Mouse (Mus musculus) kidney, adult 2 months (tissue): ENCODE measurements around the gene Fam160a1. TPM values are rescaled to one million over a fixed set of nuclear protein-coding genes. Genes with fewer than 3 reads are reported as not detected.
A peak's percentile ranks its signal among the peaks of the same experiment; 100 is the strongest.

Experiments
- DNase-seq: peaks from one replicate; pipeline ENCODE4 v3.0.0; 2021
- H3K27ac ChIP-seq: fragments of 200-500 bp; 2 replicates; pipeline ENCODE4 v1.5.1; 2012; ENCODE audit warnings: low read depth, low read length, control low read depth, inconsistent platforms; ENCODE audit not compliant: insufficient read depth
- H3K27me3 ChIP-seq: fragments of 200-500 bp; replicated peaks from 2 replicates; pipeline ENCODE4 v1.6.1; 2012; ENCODE audit warnings: mild to moderate bottlenecking, moderate library complexity, low read length, inconsistent platforms; ENCODE audit not compliant: control insufficient read depth, insufficient read depth
- H3K36me3 ChIP-seq: fragments of 200-500 bp; 2 replicates; pipeline ENCODE4 v1.6.1; 2012; ENCODE audit warnings: mild to moderate bottlenecking, moderate library complexity, low read length, inconsistent platforms; ENCODE audit not compliant: control insufficient read depth, insufficient read depth
- H3K4me1 ChIP-seq: fragments of 200-500 bp; 2 replicates; pipeline ENCODE4 v1.6.1; 2011; ENCODE audit warnings: low read length; ENCODE audit not compliant: control insufficient read depth, insufficient read depth
- H3K4me3 ChIP-seq: fragments of 200-500 bp; 2 replicates; pipeline ENCODE4 v1.5.1; 2011; ENCODE audit warnings: mild to moderate bottlenecking, low read depth, low read length, control low read depth; ENCODE audit not compliant: insufficient read depth
- CTCF ChIP-seq: fragments of 200-500 bp; conservative IDR thresholded peaks from 2 replicates; pipeline ENCODE4 v1.5.1; 2011; ENCODE audit warnings: low read depth, mild to moderate bottlenecking, control low read depth, low read length, moderate library complexity, mixed read lengths; ENCODE audit not compliant: insufficient read depth, insufficient read length
- POLR2A ChIP-seq: fragments of 200-500 bp; IDR thresholded peaks from one replicate; pipeline ENCODE4 v1.6.1; 2011; ENCODE audit warnings: low read depth, low read length, control low read depth
- WGBS: fragments of 180-500 bp; shearing (Covaris S2); methylation state at CpG from one replicate; pipeline ENCODE4 v1.1.7; 2018; 5-methylcytosine and 5-hydroxymethylcytosine counted together
- polyA plus RNA-seq: library from polyadenylated mRNA; depleted of rRNA; stranded (reverse); fragments of >200 nt; gene quantifications from 2 replicates; pipeline ENCODE4 v1.2.3, GENCODE M21; 2012

Fam160a1 gene
- polyA plus RNA-seq, 1 experiment, result 8.5 TPM

DNA sequence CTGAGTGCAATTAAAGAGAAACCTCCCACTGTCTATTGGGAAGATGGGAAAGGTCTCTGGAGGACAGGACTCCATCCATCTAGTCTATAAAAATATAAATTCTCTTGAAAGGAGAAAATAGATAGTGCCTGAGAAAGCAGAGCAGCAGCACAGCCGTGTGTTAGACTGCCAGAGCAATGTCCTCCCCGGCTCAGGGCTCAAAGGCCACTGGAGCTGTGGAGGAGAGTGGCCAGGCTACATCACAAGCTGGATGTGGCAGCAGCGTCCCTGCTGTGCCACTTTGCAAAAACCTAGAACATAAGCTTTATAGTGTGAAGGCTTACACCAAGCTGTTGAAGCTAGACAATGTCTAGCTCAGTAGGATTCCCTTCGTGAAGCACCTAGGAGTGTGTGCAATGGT lies 67.7 kb downstream of the Fam160a1 start:
- no peak for TF ChIP-seq POLR2A
- no peak for TF ChIP-seq CTCF
- Histone ChIP-seq H3K27me3 (no peaks in the 10 kb centered on the region), H3K4me1 (peaks cover 2% of the 10 kb centered on the region; the same call in 1 of the 2 replicates), H3K27ac (no peak overlapping the region), H3K36me3 (no peaks in the 10 kb centered on the region), H3K4me3 (no peak overlapping the region)
- no peak for DNase-seq
- WGBS, result 49% methylated on average over 4 of the region's 4 CpGs

DNA sequence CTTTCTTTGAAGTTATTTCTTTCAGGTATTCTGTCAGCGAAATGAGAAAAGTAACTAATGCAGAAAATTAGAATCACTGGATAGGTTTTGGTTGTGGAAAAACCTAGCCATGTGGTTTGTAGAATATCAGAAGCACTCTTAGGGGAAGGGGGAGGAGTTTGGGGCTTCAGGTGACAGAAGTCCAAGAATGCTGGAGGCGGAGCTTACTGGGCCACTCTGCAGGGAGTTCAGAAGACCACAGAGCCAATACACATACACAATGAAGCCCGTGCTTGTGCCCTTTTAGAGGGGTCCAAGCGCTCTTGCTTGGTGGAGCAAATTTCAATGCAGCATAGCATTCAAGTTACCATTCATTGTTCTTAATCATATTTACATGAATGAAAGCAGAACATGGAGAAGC lies 68.2 kb downstream of the Fam160a1 start:
- 50% methylated on average over 4 of the region's 4 CpGs for WGBS
- Histone ChIP-seq H3K4me3 (no peak overlapping the region), H3K4me1 (peaks cover 2% of the 10 kb centered on the region; the same call in 1 of the 2 replicates), H3K36me3 (no peaks in the 10 kb centered on the region), H3K27me3 (no peaks in the 10 kb centered on the region), H3K27ac (no peak overlapping the region)
- TF ChIP-seq POLR2A (no peak), CTCF (no peak)
- peak; percentile 23 for DNase-seq

DNA sequence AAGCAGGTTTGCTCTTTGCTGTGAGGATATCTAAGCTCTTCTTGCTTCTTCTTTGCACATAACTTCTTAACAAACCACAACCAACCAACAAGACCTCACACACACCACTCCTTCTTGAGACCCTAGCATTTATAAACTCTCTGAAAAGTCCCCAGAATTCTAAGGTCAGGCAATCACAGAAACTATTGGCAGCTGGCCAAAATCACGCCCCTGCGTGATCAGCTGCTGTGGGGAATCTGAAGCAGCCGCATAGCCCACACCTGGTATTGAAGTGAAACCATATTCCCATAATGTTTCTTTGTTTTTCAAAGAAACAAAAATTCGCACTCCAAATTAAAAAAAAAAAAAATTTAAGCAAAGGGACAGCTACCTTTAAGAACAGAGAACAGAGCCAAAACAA lies 71.0 kb downstream of the Fam160a1 start:
- no peaks in the 10 kb centered on the region for H3K36me3 ChIP-seq
- no peak overlapping the region for H3K27ac ChIP-seq
- DNase-seq, result no peak
- WGBS, result 39% methylated on average over 4 of the region's 4 CpGs
- H3K4me1 ChIP-seq, result no peaks in the 10 kb centered on the region
- TF ChIP-seq CTCF (no peak), POLR2A (no peak)
- H3K4me3 ChIP-seq, result no peak overlapping the region
- H3K27me3 ChIP-seq, result no peaks in the 10 kb centered on the region

DNA sequence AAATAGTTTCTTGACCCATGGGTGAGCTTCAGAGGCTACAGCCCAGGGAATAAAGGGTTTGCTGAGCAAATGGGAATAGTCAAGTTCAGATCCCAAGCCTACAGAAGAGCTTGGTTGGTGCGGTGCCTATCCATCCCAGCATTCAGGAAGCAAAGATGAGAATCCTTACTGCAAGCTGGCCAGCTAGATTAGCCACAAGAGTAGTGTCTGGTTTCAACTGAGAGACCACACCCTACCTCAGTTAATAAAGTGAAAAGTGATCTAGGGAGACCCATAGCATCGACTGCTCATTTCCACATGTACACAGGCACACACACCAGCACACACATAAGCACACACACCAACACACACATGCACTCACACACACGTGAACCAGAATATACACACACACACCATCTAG lies 75.3 kb downstream of the Fam160a1 start:
- no peak for TF ChIP-seq POLR2A
- no peak for TF ChIP-seq CTCF
- Histone ChIP-seq H3K36me3 (no peaks in the 10 kb centered on the region), H3K27ac (no peak overlapping the region), H3K4me1 (no peaks in the 10 kb centered on the region), H3K4me3 (no peak overlapping the region), H3K27me3 (no peaks in the 10 kb centered on the region)
- no peak for DNase-seq
- 84% methylated on average over 3 of the region's 3 CpGs for WGBS

DNA sequence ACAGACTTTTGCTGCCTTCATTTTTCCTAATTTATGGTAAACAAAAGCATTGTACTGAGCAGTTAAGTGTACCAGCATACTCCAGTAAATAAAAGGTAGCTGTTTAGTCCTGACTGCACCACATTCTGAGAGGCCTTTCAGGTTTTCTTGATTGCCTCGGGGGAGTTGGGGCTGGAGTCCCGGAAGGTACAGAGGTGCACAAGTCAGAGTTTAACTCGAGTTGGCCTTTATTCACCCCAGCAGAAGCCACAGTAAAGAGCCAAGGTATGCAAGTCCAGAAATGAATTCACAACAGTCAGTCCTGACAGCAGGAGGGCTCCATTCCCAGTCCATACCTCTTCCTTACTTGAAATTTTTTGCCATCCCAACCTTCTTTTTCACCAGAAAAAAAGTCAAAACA lies 78.5 kb downstream of the Fam160a1 start:
- Histone ChIP-seq H3K4me3 (no peak overlapping the region), H3K27me3 (no peaks in the 10 kb centered on the region), H3K4me1 (no peaks in the 10 kb centered on the region), H3K36me3 (no peaks in the 10 kb centered on the region), H3K27ac (no peak overlapping the region)
- no peak for TF ChIP-seq CTCF
- TF ChIP-seq POLR2A, result no peak
- peak; percentile 64 for DNase-seq
- 18% methylated on average over 3 of the region's 3 CpGs for WGBS

DNA sequence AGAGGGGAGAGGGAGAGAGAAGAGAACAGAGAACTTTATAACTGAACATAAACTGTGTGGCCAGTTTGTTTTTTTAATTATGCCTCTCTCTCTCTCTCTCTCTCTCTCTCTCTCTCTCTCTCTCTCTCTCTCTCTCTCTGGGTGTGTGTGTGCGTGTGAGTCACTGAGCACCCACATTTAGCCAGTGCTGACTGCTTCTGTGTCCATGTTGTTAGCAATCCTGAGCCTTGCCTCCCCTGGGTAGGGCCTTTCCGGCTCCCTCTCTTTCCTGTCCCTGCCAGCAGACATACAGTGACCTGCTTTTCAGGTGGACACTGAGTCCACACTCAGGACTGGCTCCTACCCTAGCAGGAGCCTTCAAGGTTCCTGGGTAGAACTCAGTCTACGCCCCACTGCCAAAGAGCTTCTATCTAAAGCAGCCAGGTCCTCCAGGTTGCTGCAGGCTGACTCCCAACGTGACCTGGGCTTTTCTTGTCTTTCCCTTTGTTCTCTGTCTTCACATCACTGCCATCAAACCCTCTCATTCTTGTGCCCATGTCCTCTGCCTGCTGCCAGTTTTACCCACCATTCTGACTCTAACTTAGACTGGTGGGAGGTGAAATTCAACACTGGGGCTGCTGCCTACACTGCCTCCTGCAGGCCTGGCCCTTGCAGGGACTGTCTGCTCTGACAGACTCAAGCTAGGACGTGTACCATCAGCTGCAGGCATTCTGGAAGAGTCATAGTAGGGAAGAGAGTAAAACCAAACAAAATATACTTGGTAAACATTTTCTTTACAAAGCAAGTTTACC lies 83.0 kb downstream of the Fam160a1 start:
- Histone ChIP-seq H3K27me3 (no peaks in the 10 kb centered on the region), H3K4me1 (no peaks in the 10 kb centered on the region), H3K4me3 (no peak overlapping the region), H3K36me3 (no peaks in the 10 kb centered on the region), H3K27ac (no peak overlapping the region)
- DNase-seq, result no peak
- no peak for TF ChIP-seq POLR2A
- no peak for TF ChIP-seq CTCF
- WGBS, result 82% methylated on average over 5 of the region's 5 CpGs

DNA sequence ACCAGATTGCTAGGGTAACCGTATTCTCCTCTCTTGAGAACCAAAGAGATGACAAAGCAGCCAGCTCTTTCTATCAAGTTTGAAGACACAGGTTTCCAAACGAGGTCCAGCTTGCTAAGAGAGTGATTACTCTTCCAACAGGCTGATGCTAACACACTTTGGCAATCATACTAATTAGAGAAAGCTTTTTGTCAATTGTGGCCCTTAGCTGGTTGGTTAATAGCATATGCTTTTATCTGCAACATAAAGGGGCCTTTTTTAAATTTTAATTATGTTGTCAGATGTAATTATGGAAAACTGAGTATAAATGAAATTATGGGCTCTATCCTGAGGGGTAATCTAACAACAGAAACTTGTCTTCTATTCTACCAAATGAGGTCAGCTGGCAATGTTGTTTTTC lies 89.9 kb downstream of the Fam160a1 start:
- H3K4me3 ChIP-seq, result no peak overlapping the region
- WGBS, result 64% methylated on average over 2 of the region's 2 CpGs
- no peaks in the 10 kb centered on the region for H3K27me3 ChIP-seq
- no peak for TF ChIP-seq CTCF
- no peak for TF ChIP-seq POLR2A
- H3K4me1 ChIP-seq, result no peaks in the 10 kb centered on the region
- H3K27ac ChIP-seq, result no peak overlapping the region
- no peaks in the 10 kb centered on the region for H3K36me3 ChIP-seq
- DNase-seq, result no peak
